Mouse (Mus musculus) liver, embryonic 16.5 days (tissue): Measurements from ENCODE around the gene Hebp2. TPM values are rescaled to one million over a fixed set of nuclear protein-coding genes. Genes with fewer than 3 reads are reported as not detected.

Source experiments
- ATAC-seq: fragments of 200-750 bp; cut with Nextera tagmentation; 2 replicates; pipeline ENCODE4 v1.8.0; 2017; ENCODE audit warnings: low read depth, mild to moderate bottlenecking, moderate number of reproducible peaks, moderate library complexity
- H3K27ac ChIP-seq: fragments of 300-500 bp; sonication (generic); 2 replicates; pipeline ENCODE4 v1.5.1; 2014; ENCODE audit warnings: mild to moderate bottlenecking, low read length
- H3K27me3 ChIP-seq: fragments of 300-500 bp; sonication (generic); 2 replicates; pipeline ENCODE4 v1.6.1; 2014; ENCODE audit warnings: low read depth, low read length, mixed read lengths; ENCODE audit not compliant: control insufficient read depth, insufficient read depth
- H3K36me3 ChIP-seq: fragments of 300-500 bp; sonication (generic); 2 replicates; pipeline ENCODE4 v1.6.1; 2014; ENCODE audit warnings: mild to moderate bottlenecking; ENCODE audit not compliant: control insufficient read depth, insufficient read depth
- H3K4me1 ChIP-seq: fragments of 300-500 bp; sonication (generic); 2 replicates; pipeline ENCODE4 v1.6.1; 2014; ENCODE audit warnings: low read depth, low read length, mixed read lengths; ENCODE audit not compliant: control insufficient read depth
- H3K4me2 ChIP-seq: fragments of 300-500 bp; sonication (generic); 2 replicates; pipeline ENCODE4 v1.6.1; 2014; ENCODE audit warnings: low read depth, low read length, mixed read lengths
- H3K4me3 ChIP-seq: fragments of 300-500 bp; sonication (generic); 2 replicates; pipeline ENCODE4 v1.5.1; 2014; ENCODE audit warnings: low read depth, mild to moderate bottlenecking, low read length
- H3K9ac ChIP-seq: fragments of 300-500 bp; sonication (generic); 2 replicates; pipeline ENCODE4 v1.6.1; 2014; ENCODE audit warnings: low read depth, low read length
- H3K9me3 ChIP-seq: fragments of 300-500 bp; sonication (generic); replicated peaks from 2 replicates; pipeline ENCODE4 v1.6.1; 2016; ENCODE audit warnings: low read length; ENCODE audit not compliant: control insufficient read depth
- WGBS: fragments of 180-500 bp; shearing (Covaris S2); extraction: QIAGEN DNeasy Blood & Tissue Kit; methylation state at CpG from one replicate; pipeline ENCODE4 v1.1.7; 2014; ENCODE audit not compliant: insufficient replicate concordance; 5-methylcytosine and 5-hydroxymethylcytosine counted together
- polyA plus RNA-seq: library from polyadenylated mRNA; unstranded; fragments of >200 nt; fragmentation: Nextera tagmentation; extraction: Ambion mirVana; gene quantifications from 2 replicates; pipeline ENCODE4 v1.2.1, GENCODE M21; 2015

Gene Hebp2
- polyA plus RNA-seq, 1 experiment from 2014 or later: 1.3 TPM

DNA sequence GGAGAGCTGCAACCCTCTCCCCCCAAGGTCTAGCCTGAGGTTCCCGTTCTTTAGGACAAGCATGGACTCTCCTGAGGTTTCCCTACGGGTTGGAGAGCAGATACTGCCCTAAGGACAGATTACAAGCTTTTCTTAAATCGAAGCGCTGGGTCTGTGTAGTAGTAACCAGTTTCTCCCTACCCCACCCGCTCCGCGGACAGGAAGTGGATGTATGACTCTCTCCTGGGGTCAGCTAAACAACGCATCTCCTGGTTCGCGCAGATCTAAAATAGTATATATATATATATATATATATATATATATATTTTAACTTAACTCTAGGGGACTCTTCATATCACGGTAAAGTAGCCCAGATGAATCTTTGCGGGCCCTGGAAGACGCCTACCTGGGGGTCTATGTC, 567 bp downstream of the Hebp2 start:
- H3K9ac ChIP-seq: peak overlapping the region; percentile 34
- peak overlapping the region; percentile 65 for H3K4me2 ChIP-seq
- H3K36me3 ChIP-seq: no peaks in the 10 kb centered on the region
- peak overlapping the region; percentile 51 for H3K4me3 ChIP-seq
- ATAC-seq: no peak
- H3K27ac ChIP-seq: no peak overlapping the region
- no peaks in the 10 kb centered on the region for H3K27me3 ChIP-seq
- no peaks in the 10 kb centered on the region for H3K4me1 ChIP-seq
- no peaks in the 10 kb centered on the region for H3K9me3 ChIP-seq
- WGBS: 7% methylated on average over 13 of the region's 13 CpGs

DNA sequence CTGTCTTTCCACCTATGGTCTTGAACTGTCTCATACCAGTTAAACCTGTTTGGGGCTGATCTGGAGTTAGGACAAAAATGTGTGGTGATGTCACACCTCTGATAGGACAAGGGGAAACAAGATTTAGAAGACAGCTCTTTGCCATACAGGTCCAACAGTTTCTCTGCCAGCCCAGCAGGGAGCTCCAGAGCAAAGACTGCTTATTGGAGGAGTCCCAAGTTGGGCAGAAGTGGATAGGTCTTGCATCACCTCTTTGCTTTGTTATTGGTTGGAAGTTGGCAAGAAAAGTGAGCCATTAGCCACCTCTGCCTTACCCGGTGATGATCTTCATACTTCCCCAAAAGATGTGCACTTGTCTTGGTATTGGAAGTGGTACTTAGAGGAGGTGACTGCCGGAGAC, 9.0 kb downstream of the Hebp2 start:
- H3K4me2 ChIP-seq: no peak overlapping the region
- no peak overlapping the region for H3K4me3 ChIP-seq
- H3K4me1 ChIP-seq: no peaks in the 10 kb centered on the region
- no peaks in the 10 kb centered on the region for H3K27me3 ChIP-seq
- no peak overlapping the region for H3K27ac ChIP-seq
- WGBS: 66% methylated on average over 2 of the region's 2 CpGs
- H3K9ac ChIP-seq: no peak overlapping the region
- peaks cover under 1% of the 10 kb centered on the region; the same call in 1 of the 2 replicates for H3K36me3 ChIP-seq
- no peak for ATAC-seq
- no peaks in the 10 kb centered on the region for H3K9me3 ChIP-seq

DNA sequence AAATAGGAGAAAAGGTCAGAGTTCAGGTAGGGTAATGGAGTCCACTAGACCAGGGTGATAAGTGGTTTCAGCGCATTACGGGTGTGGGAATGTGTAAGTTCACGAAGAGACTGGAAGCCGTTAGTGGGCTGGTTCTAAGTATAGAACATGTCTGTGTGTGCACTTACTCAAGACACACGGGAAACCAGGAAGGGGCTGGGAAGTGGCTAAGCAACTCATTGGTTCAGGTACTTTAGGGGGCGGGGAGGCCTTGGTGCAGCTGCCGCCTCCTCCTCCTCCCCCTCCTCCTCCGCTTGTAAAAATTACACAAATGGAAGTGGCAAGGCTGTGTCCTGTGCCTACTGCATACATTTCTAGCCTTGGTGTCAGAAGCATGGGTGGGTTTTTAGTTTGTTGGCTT, 13.6 kb downstream of the Hebp2 start:
- H3K9ac ChIP-seq: no peak overlapping the region
- H3K36me3 ChIP-seq: peaks cover 3% of the 10 kb centered on the region; the same call in 1 of the 2 replicates
- no peak overlapping the region for H3K4me3 ChIP-seq
- H3K4me2 ChIP-seq: no peak overlapping the region
- H3K4me1 ChIP-seq: no peaks in the 10 kb centered on the region
- WGBS: 54% methylated on average over 8 of the region's 8 CpGs
- ATAC-seq: no peak
- no peak overlapping the region for H3K27ac ChIP-seq
- no peaks in the 10 kb centered on the region for H3K27me3 ChIP-seq
- H3K9me3 ChIP-seq: no peaks in the 10 kb centered on the region

DNA sequence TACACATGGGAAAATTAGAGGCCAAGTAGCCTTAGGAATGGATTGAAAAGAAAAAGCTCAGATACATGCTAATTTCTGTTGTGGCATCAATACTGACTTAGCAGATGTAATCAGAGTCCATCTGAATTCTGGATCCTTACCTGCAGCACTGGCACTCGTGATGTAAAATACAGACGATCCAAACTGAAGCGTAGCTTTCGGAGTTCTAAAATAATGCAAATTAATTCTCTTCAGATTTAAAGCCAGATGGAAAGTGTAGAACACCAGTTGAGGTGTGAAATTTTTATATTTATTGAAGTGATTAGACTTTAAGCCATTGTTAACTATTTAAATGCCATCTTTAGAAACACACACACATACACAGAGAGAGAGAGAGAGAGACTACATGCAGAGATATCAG, 15.7 kb downstream of the Hebp2 start:
- Histone ChIP-seq H3K27me3 (no peaks in the 10 kb centered on the region), H3K9ac (no peak overlapping the region), H3K36me3 (peaks cover 3% of the 10 kb centered on the region; the same call in 1 of the 2 replicates), H3K4me1 (no peaks in the 10 kb centered on the region), H3K9me3 (no peaks in the 10 kb centered on the region), H3K4me3 (no peak overlapping the region), H3K27ac (no peak overlapping the region), H3K4me2 (no peak overlapping the region)
- no peak for ATAC-seq
- WGBS: 79% methylated on average over 4 of the region's 4 CpGs

DNA sequence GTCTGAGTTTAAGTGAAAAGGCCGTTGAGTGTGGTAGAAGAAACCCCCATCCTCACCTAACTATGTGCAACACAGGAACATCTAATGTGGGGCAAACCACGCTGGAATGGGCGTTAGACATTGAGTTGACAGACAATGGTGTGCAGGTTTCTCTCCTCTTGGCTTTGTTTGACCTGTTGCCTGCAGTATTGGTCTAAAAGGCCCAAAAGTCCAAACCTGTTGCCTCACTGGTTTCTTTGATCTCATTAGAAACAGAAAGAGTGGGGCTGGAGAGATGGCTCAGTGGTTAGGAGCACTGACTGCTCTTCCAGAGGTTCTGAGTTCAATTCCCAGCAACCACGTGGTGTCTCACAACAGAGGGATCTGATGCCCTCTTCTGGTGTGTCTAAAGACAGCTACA, 16.7 kb downstream of the Hebp2 start:
- H3K9me3 ChIP-seq: no peaks in the 10 kb centered on the region
- no peak overlapping the region for H3K27ac ChIP-seq
- H3K4me3 ChIP-seq: no peak overlapping the region
- H3K4me1 ChIP-seq: no peaks in the 10 kb centered on the region
- no peak overlapping the region for H3K4me2 ChIP-seq
- no peak for ATAC-seq
- H3K27me3 ChIP-seq: no peaks in the 10 kb centered on the region
- WGBS: 43% methylated on average over 4 of the region's 4 CpGs
- no peak overlapping the region for H3K9ac ChIP-seq
- H3K36me3 ChIP-seq: peaks cover 3% of the 10 kb centered on the region; the same call in 1 of the 2 replicates

DNA sequence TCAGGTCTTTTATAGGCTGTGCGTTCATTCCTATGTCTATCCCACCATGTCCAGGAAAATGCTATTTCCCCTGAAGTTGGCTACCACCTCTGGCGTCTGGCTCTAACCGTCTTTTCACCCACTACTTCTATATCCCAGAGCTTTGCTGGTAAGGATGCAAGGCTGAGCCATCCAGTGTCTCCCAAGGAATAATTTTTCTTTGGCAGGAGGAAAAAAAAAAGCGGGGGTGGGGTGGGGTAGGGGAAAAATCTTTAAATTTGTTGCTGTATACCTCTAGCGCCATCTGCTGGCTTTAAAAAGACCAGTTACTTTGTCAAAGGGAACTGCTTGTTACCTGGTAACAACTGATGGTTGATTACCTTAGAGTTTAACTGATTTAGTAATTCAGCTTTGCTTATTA, 17.4 kb downstream of the Hebp2 start:
- Histone ChIP-seq H3K36me3 (peaks cover 3% of the 10 kb centered on the region; the same call in 1 of the 2 replicates), H3K9me3 (no peaks in the 10 kb centered on the region), H3K27me3 (no peaks in the 10 kb centered on the region), H3K4me2 (no peak overlapping the region), H3K9ac (no peak overlapping the region), H3K27ac (no peak overlapping the region), H3K4me3 (no peak overlapping the region), H3K4me1 (no peaks in the 10 kb centered on the region)
- no peak for ATAC-seq
- 51% methylated on average over 5 of the region's 5 CpGs for WGBS

DNA sequence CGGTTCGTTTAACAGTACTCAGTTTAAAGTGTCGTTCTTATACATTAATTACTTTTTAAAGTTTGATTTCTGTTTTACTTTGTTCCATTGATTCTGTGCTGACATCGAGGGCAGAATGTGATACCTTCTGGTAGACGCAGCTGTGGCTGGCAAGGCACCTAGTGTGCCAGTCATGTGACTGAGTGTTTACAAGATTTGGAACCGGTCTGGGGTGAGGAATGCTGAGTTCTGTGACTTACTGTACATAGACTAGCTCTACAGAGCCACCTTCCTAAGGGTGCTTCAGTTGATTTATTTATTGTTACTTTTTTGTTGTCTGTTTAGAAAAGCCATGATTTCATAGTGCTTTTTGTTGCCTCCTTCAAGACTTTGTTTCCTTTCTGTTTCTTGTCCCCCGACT, 18.1 kb downstream of the Hebp2 start:
- ATAC-seq: no peak
- H3K36me3 ChIP-seq: peaks cover 3% of the 10 kb centered on the region; the same call in 1 of the 2 replicates
- WGBS: 58% methylated on average over 7 of the region's 7 CpGs
- no peak overlapping the region for H3K4me3 ChIP-seq
- H3K27me3 ChIP-seq: no peaks in the 10 kb centered on the region
- no peak overlapping the region for H3K9ac ChIP-seq
- no peak overlapping the region for H3K4me2 ChIP-seq
- H3K9me3 ChIP-seq: no peaks in the 10 kb centered on the region
- H3K4me1 ChIP-seq: no peaks in the 10 kb centered on the region
- no peak overlapping the region for H3K27ac ChIP-seq

DNA sequence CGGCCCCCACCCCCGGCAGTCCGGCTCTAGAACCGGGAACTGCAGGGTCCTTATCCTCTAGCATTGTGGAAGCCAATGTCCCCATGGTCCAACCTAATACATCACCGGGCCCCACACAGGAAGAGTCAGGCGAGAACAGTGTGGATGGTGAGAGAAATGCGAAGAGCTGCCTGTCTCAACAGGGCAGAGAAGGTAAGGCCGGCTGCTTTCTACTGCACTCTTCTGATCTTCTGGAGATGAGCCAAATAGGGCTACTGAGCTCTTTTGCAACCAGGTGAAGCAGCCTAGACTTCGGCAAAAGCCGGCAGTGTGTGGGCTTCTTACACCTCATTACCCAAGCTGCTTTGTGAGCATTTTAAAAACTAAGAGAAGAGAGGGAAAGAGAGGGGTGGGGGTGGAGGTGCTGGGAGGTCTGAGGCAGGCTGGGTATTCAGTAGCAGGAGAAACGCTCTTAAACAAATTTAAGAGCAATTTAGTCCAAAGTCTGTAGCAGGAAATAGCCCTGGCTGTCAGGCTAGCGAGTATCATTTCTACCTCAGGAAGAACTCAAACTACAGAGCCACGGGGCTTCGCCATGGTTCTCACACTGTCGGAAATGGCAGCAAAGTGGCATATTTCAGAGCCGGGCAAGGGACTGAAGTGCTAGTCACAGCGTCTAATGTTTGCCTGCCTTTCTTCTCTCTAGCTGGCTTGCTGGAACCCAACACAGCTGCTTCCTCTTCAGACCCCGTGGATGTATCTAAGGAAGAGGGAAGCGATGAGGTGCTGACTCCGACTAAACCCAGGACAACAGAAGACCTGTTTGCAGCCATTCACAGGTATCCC, 18.8 kb downstream of the Hebp2 start:
- ATAC-seq: 0 out of 2 replicates have a peak, but pooled peaks have one; percentile 5
- H3K4me1 ChIP-seq: no peaks in the 10 kb centered on the region
- 49% methylated on average over 20 of the region's 20 CpGs for WGBS
- H3K4me2 ChIP-seq: no peak overlapping the region
- H3K27me3 ChIP-seq: no peaks in the 10 kb centered on the region
- H3K9ac ChIP-seq: no peak overlapping the region
- no peaks in the 10 kb centered on the region for H3K9me3 ChIP-seq
- no peak overlapping the region for H3K27ac ChIP-seq
- H3K36me3 ChIP-seq: peaks cover 3% of the 10 kb centered on the region; the same call in 1 of the 2 replicates
- no peak overlapping the region for H3K4me3 ChIP-seq

DNA sequence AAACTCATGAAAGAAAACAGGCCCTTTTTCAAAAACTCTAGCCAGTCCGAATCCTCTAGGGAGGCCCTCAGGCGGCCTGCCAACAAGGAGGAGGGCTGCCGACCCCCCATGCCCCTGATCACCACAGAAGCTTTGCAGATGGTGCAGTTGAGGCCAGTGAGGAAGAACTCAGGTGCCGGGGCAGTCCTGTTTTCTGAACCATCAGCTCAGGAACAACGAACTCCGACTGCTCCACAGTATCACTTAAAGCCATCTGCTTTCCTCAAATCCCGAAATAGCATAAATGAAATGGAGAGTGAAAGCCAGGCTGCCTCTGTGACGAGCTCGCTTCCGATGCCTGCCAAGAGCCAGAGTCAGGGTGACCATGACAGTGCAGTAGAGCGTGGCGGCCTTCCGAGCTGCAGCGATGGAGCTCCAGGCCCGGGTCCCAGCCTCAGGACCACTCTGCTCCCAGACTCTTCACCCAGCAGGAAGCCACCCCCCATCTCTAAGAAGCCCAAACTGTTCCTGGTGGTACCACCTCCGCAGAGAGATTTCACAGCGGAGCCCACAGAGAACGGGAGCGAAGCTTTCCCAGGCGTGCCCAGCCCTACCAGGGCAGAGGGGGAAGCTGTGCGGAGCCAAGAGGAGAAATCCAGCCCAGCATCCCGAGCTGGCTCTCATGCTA, 19.6 kb downstream of the Hebp2 start:
- no peak for ATAC-seq
- H3K9ac ChIP-seq: no peak overlapping the region
- WGBS: 74% methylated on average over 22 of the region's 22 CpGs
- no peaks in the 10 kb centered on the region for H3K9me3 ChIP-seq
- H3K27ac ChIP-seq: no peak overlapping the region
- H3K4me1 ChIP-seq: no peaks in the 10 kb centered on the region
- H3K4me3 ChIP-seq: no peak overlapping the region
- H3K27me3 ChIP-seq: no peaks in the 10 kb centered on the region
- no peaks in the 10 kb centered on the region for H3K36me3 ChIP-seq
- no peak overlapping the region for H3K4me2 ChIP-seq
